Mouse (Mus musculus) kidney, embryonic 15.5 days (tissue): ENCODE measurements around the gene Tspyl1. TPM values are rescaled to one million over a fixed set of nuclear protein-coding genes. Genes with fewer than 3 reads are reported as not detected.

Experiments used
- ATAC-seq: fragments of 200-750 bp; cut with Nextera tagmentation; replicated peaks from 2 replicates; pipeline ENCODE4 v1.8.0; 2017; ENCODE audit warnings: moderate TSS enrichment; ENCODE audit not compliant: low FRiP score
- H3K27ac ChIP-seq: fragments of 300-500 bp; sonication (generic); 2 replicates; pipeline ENCODE4 v1.5.1; 2015; ENCODE audit warnings: mild to moderate bottlenecking, inconsistent platforms
- H3K27me3 ChIP-seq: fragments of 300-500 bp; sonication (generic); 2 replicates; pipeline ENCODE4 v1.6.1; 2015; ENCODE audit warnings: inconsistent platforms
- H3K36me3 ChIP-seq: fragments of 300-500 bp; sonication (generic); 2 replicates; pipeline ENCODE4 v1.6.1; 2015; ENCODE audit warnings: inconsistent platforms
- H3K4me1 ChIP-seq: fragments of 300-500 bp; sonication (generic); 2 replicates; pipeline ENCODE4 v1.6.1; 2015; ENCODE audit warnings: inconsistent platforms
- H3K4me2 ChIP-seq: fragments of 300-500 bp; sonication (generic); 2 replicates; pipeline ENCODE4 v1.6.1; 2015; ENCODE audit warnings: moderate library complexity, mild to moderate bottlenecking, inconsistent platforms
- H3K4me3 ChIP-seq: fragments of 300-500 bp; sonication (generic); replicated peaks from 2 replicates; pipeline ENCODE4 v1.5.1; 2015; ENCODE audit warnings: mild to moderate bottlenecking, inconsistent platforms
- H3K9ac ChIP-seq: fragments of 300-500 bp; sonication (generic); 2 replicates; pipeline ENCODE4 v1.6.1; 2015; ENCODE audit warnings: mild to moderate bottlenecking, inconsistent platforms
- H3K9me3 ChIP-seq: fragments of 300-500 bp; sonication (generic); replicated peaks from 2 replicates; pipeline ENCODE4 v1.6.1; 2016; ENCODE audit warnings: inconsistent platforms
- WGBS: fragments of 180-500 bp; shearing (Covaris S2); methylation state at CpG from one replicate; pipeline ENCODE4 v1.1.7; 2015; ENCODE audit warnings: mixed read lengths; 5-methylcytosine and 5-hydroxymethylcytosine counted together
- polyA plus RNA-seq: library from polyadenylated mRNA; unstranded; fragments of >200 nt; fragmentation: Nextera tagmentation; extraction: Ambion mirVana; gene quantifications from 2 replicates; pipeline ENCODE4 v1.2.1, GENCODE M21; 2015

Tspyl1 gene
- polyA plus RNA-seq, 1 experiment from 2014 or later, result 64.8 TPM

GRCm38 (mm10) chr10:34309915-34310685, 28.1 kb downstream of the Tspyl1 start:
- no peaks in the 10 kb centered on the region for H3K9me3 ChIP-seq
- ATAC-seq, result no peak
- WGBS, result 93% methylated on average over 9 of the region's 9 CpGs
- no peaks in the 10 kb centered on the region for H3K27me3 ChIP-seq
- no peak overlapping the region for H3K4me3 ChIP-seq
- H3K4me1 ChIP-seq, result no peaks in the 10 kb centered on the region
- 0 out of 2 replicates have a peak, but pooled peaks cover 7% of the 10 kb centered on the region for H3K36me3 ChIP-seq
- H3K9ac ChIP-seq, result no peak overlapping the region
- H3K4me2 ChIP-seq, result no peak overlapping the region
- H3K27ac ChIP-seq, result no peak overlapping the region

- no peak overlapping the region for H3K9ac ChIP-seq
- H3K36me3 ChIP-seq, result 0 out of 2 replicates have a peak, but pooled peaks cover 7% of the 10 kb centered on the region
- no peak overlapping the region for H3K4me3 ChIP-seq
- peaks cover 5% of the 10 kb centered on the region; the same call in 1 of the 2 replicates for H3K4me1 ChIP-seq
- 77% methylated on average over 3 of the region's 3 CpGs for WGBS
- no peak overlapping the region for H3K27ac ChIP-seq
- no peak for ATAC-seq
- H3K4me2 ChIP-seq, result no peak overlapping the region
- no peaks in the 10 kb centered on the region for H3K27me3 ChIP-seq
- H3K9me3 ChIP-seq, result no peaks in the 10 kb centered on the region
These were observed 30.5 kb downstream of the Tspyl1 start for GRCm38 (mm10) chr10:34312536-34312935.

GRCm38 (mm10) chr10:34316571-34317216, 34.7 kb downstream of the Tspyl1 start:
- Histone ChIP-seq H3K4me1 (peaks cover 5% of the 10 kb centered on the region; the same call in 1 of the 2 replicates), H3K9me3 (no peaks in the 10 kb centered on the region), H3K4me3 (no peak overlapping the region), H3K27ac (no peak overlapping the region), H3K4me2 (0 out of 2 replicates have a peak overlapping the region, but pooled peaks have one; percentile 23), H3K27me3 (no peaks in the 10 kb centered on the region), H3K36me3 (0 out of 2 replicates have a peak, but pooled peaks cover 7% of the 10 kb centered on the region), H3K9ac (no peak overlapping the region)
- ATAC-seq, result peak; percentile 75
- WGBS, result 4% methylated on average over 3 of the region's 3 CpGs

DNA sequence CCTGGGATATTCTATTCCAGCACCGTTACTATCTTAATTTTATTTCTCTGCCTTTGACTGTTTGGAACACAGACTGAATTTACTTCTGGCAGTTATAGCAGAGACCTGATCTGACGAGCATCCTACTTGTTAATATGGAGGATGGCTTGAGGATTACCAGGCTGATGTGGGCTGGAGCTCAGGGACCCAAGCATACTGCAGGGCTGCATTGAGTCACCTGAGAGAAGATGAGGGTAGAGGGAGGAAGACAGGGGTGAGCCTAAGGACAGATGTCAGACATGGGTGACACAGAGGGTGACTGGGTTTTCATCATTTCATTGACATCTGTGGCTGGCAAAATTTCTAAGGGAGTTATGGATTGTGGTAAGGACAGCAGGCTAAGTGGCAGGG, 35.2 kb downstream of the Tspyl1 start:
- Histone ChIP-seq H3K4me1 (peaks cover 5% of the 10 kb centered on the region; the same call in 1 of the 2 replicates), H3K9ac (no peak overlapping the region), H3K36me3 (peaks cover 12% of the 10 kb centered on the region; the same call in 1 of the 2 replicates), H3K27ac (no peak overlapping the region), H3K9me3 (no peaks in the 10 kb centered on the region), H3K4me2 (no peak overlapping the region), H3K27me3 (no peaks in the 10 kb centered on the region), H3K4me3 (no peak overlapping the region)
- 31% methylated on average over 2 of the region's 2 CpGs for WGBS
- peak; percentile 6; the same call in 1 of the 2 replicates for ATAC-seq

- Histone ChIP-seq H3K36me3 (peaks cover 5% of the 10 kb centered on the region; the same call in 1 of the 2 replicates), H3K9me3 (no peaks in the 10 kb centered on the region), H3K27ac (no peak overlapping the region), H3K27me3 (no peaks in the 10 kb centered on the region), H3K4me1 (peaks cover 5% of the 10 kb centered on the region; the same call in 1 of the 2 replicates), H3K9ac (no peak overlapping the region), H3K4me2 (no peak overlapping the region), H3K4me3 (no peak overlapping the region)
- no peak for ATAC-seq
- WGBS, result 80% methylated on average over 2 of the region's 2 CpGs
These were observed 38.8 kb downstream of the Tspyl1 start for GRCm38 (mm10) chr10:34320809-34321208.

DNA sequence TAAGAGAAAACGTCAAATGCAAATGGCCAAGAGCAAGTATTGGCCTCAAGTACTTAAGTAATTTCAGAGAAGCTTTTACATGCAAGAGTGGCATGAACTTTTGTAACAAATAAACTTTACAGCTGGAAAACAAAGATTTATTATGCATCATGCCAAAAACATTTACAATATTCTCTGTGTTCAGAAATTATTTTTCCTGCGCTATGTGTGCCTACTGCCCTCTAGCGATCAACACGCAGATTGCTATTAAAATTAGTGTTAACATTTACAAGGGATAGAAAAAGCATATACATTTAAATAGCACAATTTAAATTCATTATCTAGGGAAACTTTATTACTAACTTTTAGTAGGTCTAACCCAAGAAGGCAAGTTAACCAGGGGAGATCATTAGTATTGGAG, 44.7 kb downstream of the Tspyl1 start:
- 20% methylated on average over 4 of the region's 4 CpGs for WGBS
- no peaks in the 10 kb centered on the region for H3K27me3 ChIP-seq
- H3K9me3 ChIP-seq, result no peaks in the 10 kb centered on the region
- peaks cover 5% of the 10 kb centered on the region; the same call in 1 of the 2 replicates for H3K36me3 ChIP-seq
- H3K9ac ChIP-seq, result no peak overlapping the region
- no peak overlapping the region for H3K4me2 ChIP-seq
- no peaks in the 10 kb centered on the region for H3K4me1 ChIP-seq
- H3K27ac ChIP-seq, result no peak overlapping the region
- H3K4me3 ChIP-seq, result no peak overlapping the region
- ATAC-seq, result no peak

DNA sequence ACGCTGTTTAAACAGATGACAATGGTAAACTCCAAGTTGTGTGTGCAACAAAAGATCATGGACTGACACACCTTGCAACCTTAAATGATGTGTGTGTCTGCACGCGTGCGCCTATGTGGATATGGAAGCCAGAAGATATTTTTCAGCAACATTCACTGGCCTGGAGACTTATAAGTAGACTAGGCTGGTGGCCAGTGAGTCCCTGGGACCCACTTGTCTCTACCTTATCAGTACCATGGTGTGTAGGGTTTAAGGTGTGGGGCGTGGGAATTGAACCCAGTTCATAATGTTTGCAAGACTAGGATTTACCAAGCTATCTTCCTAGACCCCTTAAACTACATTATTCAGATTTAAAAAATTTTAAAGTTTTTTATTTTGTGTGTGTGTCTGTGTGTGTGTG, 45.2 kb downstream of the Tspyl1 start:
- H3K4me1 ChIP-seq, result no peaks in the 10 kb centered on the region
- no peak overlapping the region for H3K27ac ChIP-seq
- no peak overlapping the region for H3K9ac ChIP-seq
- no peaks in the 10 kb centered on the region for H3K27me3 ChIP-seq
- H3K36me3 ChIP-seq, result peaks cover under 1% of the 10 kb centered on the region; the same call in 1 of the 2 replicates
- no peak overlapping the region for H3K4me2 ChIP-seq
- ATAC-seq, result no peak
- WGBS, result 64% methylated on average over 5 of the region's 5 CpGs
- H3K4me3 ChIP-seq, result no peak overlapping the region
- H3K9me3 ChIP-seq, result no peaks in the 10 kb centered on the region

GRCm38 (mm10) chr10:34328310-34328709, 46.3 kb downstream of the Tspyl1 start:
- 8% methylated on average over 2 of the region's 2 CpGs for WGBS
- Histone ChIP-seq H3K4me1 (no peaks in the 10 kb centered on the region), H3K4me2 (no peak overlapping the region), H3K9me3 (no peaks in the 10 kb centered on the region), H3K36me3 (no peaks in the 10 kb centered on the region), H3K27ac (no peak overlapping the region), H3K4me3 (no peak overlapping the region), H3K27me3 (no peaks in the 10 kb centered on the region), H3K9ac (no peak overlapping the region)
- no peak for ATAC-seq

Other genes starting within 250 kb of the Tspyl1 start
- gene Trappc3l, start 244.6 kb upstream of the Tspyl1 start, polyA plus RNA-seq, result not detected in 2 replicates
- gene Calhm4, start 237.9 kb upstream of the Tspyl1 start, polyA plus RNA-seq, result not detected in 2 replicates
- gene Calhm5, start 185.7 kb upstream of the Tspyl1 start, polyA plus RNA-seq, result 0.39 and 0.74 TPM in 2 replicates
- gene Calhm6, start 154.2 kb upstream of the Tspyl1 start, polyA plus RNA-seq, result 0.75 and 0.90 TPM in 2 replicates
- 22.2 and 23.5 TPM in 2 replicates for gene Dse, start 74.5 kb upstream of the Tspyl1 start, polyA plus RNA-seq
- 11.2 and 14.8 TPM in 2 replicates for gene Tspyl4, start 15.3 kb downstream of the Tspyl1 start, polyA plus RNA-seq
- gene Col10a1, start 107.8 kb downstream of the Tspyl1 start, polyA plus RNA-seq, result 0.31 and 2.1 TPM in 2 replicates
- gene Nt5dc1, start 136.4 kb downstream of the Tspyl1 start, polyA plus RNA-seq, result 12.0 and 12.2 TPM in 2 replicates
- gene Frk, start 201.2 kb downstream of the Tspyl1 start, polyA plus RNA-seq, result 18.2 and 20.1 TPM in 2 replicates